Mouse (Mus musculus) spleen, postnatal 4 days (tissue): Measurements from ENCODE around the gene Phlda2.

Experiments
- DNase-seq, 2 experiments: peaks; one replicate each; pipeline ENCODE4 v3.0.0; 2022; ENCODE audit warnings: low spot score in 2 of 2

The Phlda2 gene

GRCm38 (mm10) chr7:143462516-143462915 lies 40.4 kb downstream of the Phlda2 start:
- no peak for DNase-seq

DNA sequence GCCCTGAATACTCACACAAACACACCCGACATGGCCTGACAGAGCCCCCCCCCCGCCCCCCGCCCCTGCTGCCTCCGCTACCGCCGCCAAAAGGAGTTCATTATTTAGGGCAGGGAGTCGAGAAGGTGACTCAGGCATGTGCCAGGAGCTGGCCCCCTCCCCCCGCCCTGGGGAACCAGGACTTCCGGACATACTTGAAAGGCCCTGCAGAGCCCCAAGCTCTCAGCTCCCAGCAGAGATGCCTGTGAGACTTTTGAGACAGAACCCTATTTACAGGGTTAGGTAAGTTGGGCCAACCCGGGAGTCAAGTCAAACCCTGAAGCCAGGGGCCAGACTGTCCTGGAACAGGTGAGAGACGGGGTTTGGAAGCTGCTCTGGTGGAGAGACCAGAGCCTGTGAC lies 41.0 kb downstream of the Phlda2 start:
- DNase-seq: no peak

DNA sequence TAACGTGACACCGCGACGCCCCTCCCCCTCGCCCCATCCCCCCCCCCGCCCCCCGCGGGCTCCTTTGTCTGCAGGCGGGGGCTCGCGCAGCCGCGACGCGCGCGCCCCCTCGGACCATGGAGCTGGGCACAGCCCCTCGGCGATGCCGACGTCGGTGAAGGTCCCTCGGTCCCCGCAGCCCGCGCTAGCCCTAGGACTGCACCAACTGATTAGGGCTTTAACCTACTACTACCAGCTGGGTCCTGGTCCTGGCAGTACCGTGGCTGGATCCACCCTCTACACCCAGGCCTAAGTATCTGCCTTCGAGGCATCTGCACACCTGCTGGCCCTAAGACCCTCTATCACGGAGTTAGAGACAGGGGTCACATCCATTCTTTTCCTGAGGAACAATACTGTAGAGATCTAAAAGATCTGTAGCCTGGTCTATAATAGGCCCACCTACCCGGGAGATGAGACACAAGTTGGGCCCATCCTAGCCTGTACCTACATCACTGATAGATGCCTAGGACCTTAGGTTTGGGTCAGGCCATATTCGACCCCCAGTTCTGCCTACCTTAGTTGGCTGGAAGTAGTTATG lies 41.6 kb downstream of the Phlda2 start:
- DNase-seq: no peak

- peak; percentile 86 to 89 for DNase-seq
Measured at GRCm38 (mm10) chr7:143460874-143461273, 42.1 kb downstream of the Phlda2 start, which contains the start of gene Cdkn1c. TSS of gene Cdkn1c (minus strand) at chr7:143461050.

DNA sequence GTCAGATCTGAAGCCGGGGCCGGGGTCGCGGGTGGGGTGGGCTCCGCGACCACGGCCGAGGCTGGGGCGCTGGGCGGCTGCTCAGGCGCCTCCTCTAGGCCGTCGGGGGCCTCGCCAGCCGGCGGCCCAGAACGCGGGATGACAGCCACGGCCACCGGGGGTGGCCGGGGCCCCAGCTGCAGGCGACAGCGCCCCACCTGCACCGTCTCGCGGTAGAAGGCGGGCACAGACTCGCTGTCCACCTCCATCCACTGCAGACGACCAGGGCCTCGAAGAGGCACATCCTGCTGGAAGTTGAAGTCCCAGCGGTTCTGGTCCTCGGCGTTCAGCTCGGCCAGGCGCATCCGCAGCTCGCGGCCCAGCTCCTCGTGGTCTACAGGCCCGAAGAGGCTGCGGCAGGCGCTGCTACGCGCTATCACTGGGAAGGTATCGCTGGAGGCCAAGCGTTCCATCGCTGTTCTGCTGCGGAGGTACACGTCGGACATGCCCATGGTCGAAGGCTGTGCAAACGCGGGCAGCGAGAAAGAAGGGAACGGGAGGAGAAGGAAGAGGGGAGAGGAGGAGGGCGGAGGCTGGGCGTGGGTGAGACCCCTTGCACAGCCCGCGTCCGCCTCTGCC lies 42.6 kb downstream of the Phlda2 start:
- no peak for DNase-seq

DNA sequence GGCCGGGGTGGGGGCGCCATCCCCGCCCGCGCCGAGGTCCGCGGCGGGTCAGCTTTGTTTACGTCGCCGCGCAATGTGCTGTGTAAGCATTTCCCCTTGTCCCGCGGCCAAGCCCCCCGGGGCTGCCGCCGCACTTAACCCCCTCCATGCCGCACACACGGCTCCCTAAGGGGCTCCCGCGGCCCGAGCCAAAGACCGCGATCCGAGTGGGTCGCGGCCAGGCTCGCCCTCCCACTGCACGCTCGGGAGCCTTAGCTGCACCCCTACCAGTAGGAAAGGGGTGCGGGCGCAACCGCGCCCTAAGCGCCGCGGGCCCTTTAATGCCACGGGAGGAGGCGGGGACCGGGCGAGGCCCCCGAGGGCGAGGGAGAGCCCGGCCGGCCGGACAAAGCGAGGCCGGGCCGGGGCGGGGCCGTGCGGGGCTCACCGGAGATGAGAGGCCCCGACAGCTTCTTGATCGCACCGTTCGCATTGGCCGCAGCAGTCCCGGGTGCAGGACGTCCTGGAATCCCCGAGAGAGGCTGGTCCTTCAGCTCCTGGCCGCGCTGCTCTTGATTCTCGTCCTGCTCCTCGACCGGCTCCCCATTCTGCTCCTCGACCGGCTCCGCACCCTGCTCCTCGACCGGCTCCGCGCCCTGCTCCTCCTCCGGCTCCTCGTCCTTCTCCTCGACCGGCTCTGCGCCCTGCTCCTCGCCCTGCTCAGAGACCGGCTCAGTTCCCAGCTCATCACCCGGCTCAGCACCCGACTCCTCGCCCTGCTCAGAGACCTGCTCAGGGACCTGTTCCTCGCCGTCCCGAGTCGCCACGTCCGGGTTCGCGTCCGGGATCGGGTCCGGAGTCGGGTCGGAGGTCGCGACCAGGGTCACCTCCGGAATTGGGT lies 43.4 kb downstream of the Phlda2 start:
- peak in 1 of 2 experiments; percentile 70 for DNase-seq

- DNase-seq: no peak
Measured at GRCm38 (mm10) chr7:143458963-143459331, 44.0 kb downstream of the Phlda2 start.
